Mouse (Mus musculus) liver, embryonic 14.5 days (tissue): ENCODE measurements around the gene Lrba.

ENCODE experiments used
- CTCF ChIP-seq: IDR thresholded peaks from 2 replicates; pipeline ENCODE4 v1.5.1; 2016; ENCODE audit warnings: antibody characterized with exemption, low read depth, control low read depth
- EP300 ChIP-seq: IDR thresholded peaks from 2 replicates; pipeline ENCODE4 v1.6.1; 2016; ENCODE audit warnings: antibody characterized with exemption, low read depth

GRCm38 (mm10) chr3:86759383-86759782 is 534.9 kb downstream of the Lrba start:
- TF ChIP-seq EP300 = no peak
- TF ChIP-seq CTCF = no peak
